Mouse (Mus musculus) cerebellum, adult 2 months (tissue): ENCODE results near the gene Gtf2f2. TPM values are rescaled to one million over a fixed set of nuclear protein-coding genes. Genes with fewer than 3 reads are reported as not detected.
A peak's percentile ranks its signal among the peaks of the same experiment; 100 is the strongest.

Source experiments
- DNase-seq, 2 experiments: peaks; one replicate each; pipeline ENCODE4 v3.0.0; 2021
- H3K27ac ChIP-seq: fragments of 200-500 bp; 2 replicates; pipeline ENCODE4 v1.5.1; 2012; ENCODE audit warnings: low read length, control low read depth, inconsistent platforms; ENCODE audit not compliant: insufficient read depth
- H3K27me3 ChIP-seq: fragments of 200-500 bp; 2 replicates; pipeline ENCODE4 v1.6.1; 2012; ENCODE audit warnings: inconsistent platforms, mild to moderate bottlenecking, low read length, moderate library complexity; ENCODE audit not compliant: control insufficient read depth, insufficient read depth
- H3K4me1 ChIP-seq: fragments of 200-500 bp; 2 replicates; pipeline ENCODE4 v1.6.1; 2011; ENCODE audit warnings: low read length; ENCODE audit not compliant: control insufficient read depth, insufficient read depth
- H3K4me3 ChIP-seq: fragments of 200-500 bp; replicated peaks from 2 replicates; pipeline ENCODE3; 2011; ENCODE audit warnings: mild to moderate bottlenecking, low read depth, low read length, control low read depth; ENCODE audit not compliant: insufficient read depth
- CTCF ChIP-seq: fragments of 200-500 bp; IDR thresholded peaks from 2 replicates; pipeline ENCODE4 v1.5.1; 2011; ENCODE audit warnings: low read depth, mild to moderate bottlenecking, control low read depth, low read length, moderate library complexity, borderline replicate concordance; ENCODE audit not compliant: insufficient read depth
- POLR2A ChIP-seq: fragments of 200-500 bp; IDR thresholded peaks from 2 replicates; pipeline ENCODE4 v1.6.1; 2011; ENCODE audit warnings: low read length, control low read depth, borderline replicate concordance; ENCODE audit not compliant: insufficient read depth
- WGBS: fragments of 180-500 bp; shearing (Covaris S2); methylation state at CpG from one replicate; pipeline ENCODE4 v1.1.7; 2018; 5-methylcytosine and 5-hydroxymethylcytosine counted together
- polyA plus RNA-seq: library from polyadenylated mRNA; depleted of rRNA; stranded (reverse); fragments of >200 nt; gene quantifications from 2 replicates; pipeline ENCODE4 v1.2.3, GENCODE M21; 2012

Gtf2f2 gene
- polyA plus RNA-seq, 1 experiment, result 12.9 TPM

DNA sequence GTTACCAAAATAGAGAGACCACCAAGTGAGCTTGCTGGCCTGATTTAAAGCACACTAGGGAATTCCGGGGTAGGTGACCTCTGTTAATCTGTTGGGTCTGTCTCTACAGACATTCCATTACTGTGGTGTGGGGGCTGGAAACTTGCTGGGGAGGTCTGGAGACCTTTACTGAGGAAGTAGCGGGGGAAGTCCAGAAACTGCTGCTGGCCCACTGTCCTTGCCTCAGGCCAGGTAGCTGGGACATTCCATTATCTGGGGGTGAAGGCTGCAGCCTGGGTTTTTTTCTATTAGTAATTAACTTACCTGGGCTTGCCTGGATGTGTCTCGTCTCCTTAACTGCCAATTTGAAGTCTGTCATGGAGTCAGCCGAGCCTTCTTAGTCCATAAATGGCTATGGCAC lies 128.8 kb downstream of the Gtf2f2 start:
- TF ChIP-seq POLR2A (no peak), CTCF (no peak)
- H3K4me1 ChIP-seq, result no peaks in the 10 kb centered on the region
- no peak overlapping the region for H3K27ac ChIP-seq
- DNase-seq, result no peak
- H3K4me3 ChIP-seq, result no peak overlapping the region
- H3K27me3 ChIP-seq, result no peaks in the 10 kb centered on the region
- 42% methylated on average over 4 of the region's 4 CpGs for WGBS

DNA sequence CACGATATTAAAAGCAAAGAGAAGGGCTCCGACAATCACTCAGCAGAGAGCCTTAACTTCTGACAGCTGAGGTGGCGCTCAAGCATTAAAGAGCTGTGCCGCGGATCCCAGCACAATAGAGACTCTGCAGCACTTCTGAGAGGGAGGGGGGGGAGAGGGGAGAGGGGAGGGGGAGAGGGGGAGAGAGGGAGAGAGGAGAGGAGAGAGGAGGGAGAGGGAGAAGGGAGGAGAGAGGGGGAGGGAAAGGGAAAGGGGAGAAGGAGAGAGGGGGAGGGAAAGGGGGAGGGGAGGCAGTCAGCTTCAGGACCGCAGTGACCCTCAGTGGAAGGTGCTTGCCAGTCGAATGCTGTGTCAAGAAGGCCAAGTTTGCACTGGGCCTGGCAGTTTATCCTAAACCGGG lies 131.7 kb downstream of the Gtf2f2 start:
- no peaks in the 10 kb centered on the region for H3K4me1 ChIP-seq
- TF ChIP-seq CTCF (no peak), POLR2A (no peak)
- H3K27me3 ChIP-seq, result no peaks in the 10 kb centered on the region
- no peak overlapping the region for H3K4me3 ChIP-seq
- no peak overlapping the region for H3K27ac ChIP-seq
- no peak for DNase-seq
- WGBS, result 15% methylated on average over 8 of the region's 8 CpGs

DNA sequence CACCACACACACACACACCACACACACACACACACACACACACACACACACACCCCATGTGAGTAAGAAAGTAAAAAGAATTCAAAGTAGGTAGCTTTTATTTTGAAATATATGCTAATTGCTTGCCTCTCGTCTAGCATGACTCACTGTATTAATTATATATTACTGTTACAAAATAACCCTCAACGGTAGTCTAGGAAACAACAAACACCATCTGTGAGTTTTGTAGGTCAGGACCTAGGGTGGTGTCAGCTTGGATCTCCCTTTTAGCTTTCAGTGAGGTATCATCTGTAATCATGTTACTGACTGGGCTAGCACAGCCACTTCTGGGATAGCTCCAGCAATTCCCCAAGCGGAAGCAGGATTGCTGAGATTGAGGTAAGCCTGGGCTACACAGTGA lies 133.4 kb downstream of the Gtf2f2 start:
- DNase-seq, result no peak
- WGBS, result 78% methylated on average over 3 of the region's 3 CpGs
- H3K4me3 ChIP-seq, result no peak overlapping the region

DNA sequence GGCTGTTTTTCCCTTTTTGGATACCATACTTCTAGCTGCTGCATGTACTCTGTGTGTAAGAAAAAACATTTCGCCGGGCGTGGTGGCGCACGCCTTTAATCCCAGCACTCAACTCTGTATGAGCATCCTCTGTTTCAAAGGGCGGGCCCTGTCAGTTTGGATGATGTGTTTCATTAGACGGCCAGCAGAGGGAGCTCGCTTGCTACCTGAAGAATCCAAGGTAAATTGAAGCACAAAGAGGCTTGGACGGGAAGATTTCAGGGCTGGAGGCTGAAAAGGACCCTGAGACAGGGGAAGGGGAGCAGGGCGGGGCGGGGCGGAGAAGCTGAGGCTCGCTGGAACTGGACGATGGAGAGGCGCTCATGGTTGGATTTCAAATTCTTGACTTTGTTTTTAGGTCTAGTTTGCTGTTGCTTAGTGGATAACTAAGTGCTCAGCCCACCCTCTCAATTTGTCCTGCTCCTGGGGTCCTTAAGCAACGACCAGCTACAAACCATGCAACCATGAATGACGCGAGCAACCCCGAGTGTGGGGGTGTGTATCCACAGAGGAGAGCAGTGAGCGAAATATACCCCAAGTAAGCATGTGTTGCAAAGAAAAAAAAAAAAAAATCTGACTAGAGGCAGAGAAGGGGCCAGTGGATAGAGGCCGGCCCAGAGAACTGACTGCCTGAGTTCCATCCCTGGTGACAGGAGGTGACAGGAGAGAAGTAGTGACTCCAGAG lies 134.2 kb downstream of the Gtf2f2 start:
- Histone ChIP-seq H3K4me3 (no peak overlapping the region), H3K4me1 (no peaks in the 10 kb centered on the region), H3K27ac (no peak overlapping the region), H3K27me3 (no peaks in the 10 kb centered on the region)
- DNase-seq, result peak; percentile 68 to 80
- 13% methylated on average over 21 of the region's 21 CpGs for WGBS
- TF ChIP-seq CTCF (peak; percentile 76; the same call in 1 of the 2 replicates), POLR2A (no peak)

More for the DNA sequence above, 133.4 kb downstream of the Gtf2f2 start:
- TF ChIP-seq POLR2A (no peak), CTCF (no peak)
- H3K27ac ChIP-seq, result no peak overlapping the region
- H3K4me1 ChIP-seq, result no peaks in the 10 kb centered on the region
- no peaks in the 10 kb centered on the region for H3K27me3 ChIP-seq

DNA sequence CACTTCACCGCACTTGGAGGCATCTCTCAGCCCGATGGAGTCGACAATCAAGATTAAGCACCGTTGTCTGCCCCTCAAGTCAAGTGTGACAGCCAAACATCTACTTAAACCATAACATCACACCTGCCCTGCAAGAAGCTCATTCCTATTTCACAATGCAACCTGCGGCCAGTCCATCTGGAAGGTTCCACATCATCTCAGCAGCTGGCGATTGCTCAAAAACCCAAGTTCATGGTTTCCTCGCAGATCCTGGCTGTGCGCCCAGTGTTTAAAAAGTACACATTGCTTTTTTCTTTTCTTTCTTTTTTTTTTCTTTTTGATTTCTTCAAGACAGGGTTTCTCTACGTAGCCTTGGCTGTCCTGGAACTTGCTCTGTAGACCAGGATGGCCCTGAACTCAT lies 137.1 kb downstream of the Gtf2f2 start:
- TF ChIP-seq CTCF (no peak), POLR2A (no peak)
- no peaks in the 10 kb centered on the region for H3K4me1 ChIP-seq
- no peak for DNase-seq
- 59% methylated on average over 9 of the region's 9 CpGs for WGBS
- no peak overlapping the region for H3K4me3 ChIP-seq
- no peaks in the 10 kb centered on the region; the same call in 1 of the 2 replicates for H3K27me3 ChIP-seq
- no peak overlapping the region for H3K27ac ChIP-seq

DNA sequence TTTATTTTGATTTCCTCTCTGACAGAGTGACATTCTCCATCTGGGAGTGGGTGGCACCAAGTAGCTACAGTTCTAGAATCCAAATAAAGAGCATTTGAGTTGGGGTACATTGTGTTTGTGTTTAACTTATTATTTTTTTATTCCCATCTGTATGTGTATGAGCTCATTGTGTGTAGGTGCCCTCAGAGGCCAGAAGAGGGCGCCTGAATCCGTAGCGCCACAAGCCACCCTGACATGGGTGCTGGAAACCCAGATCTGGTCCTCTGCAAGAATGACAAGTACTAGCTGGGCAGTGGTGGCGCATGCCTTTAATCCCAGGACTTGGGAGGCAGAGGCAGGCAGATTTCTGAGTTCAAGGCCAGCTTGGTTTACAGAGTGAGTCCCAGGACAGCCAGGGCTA lies 138.9 kb downstream of the Gtf2f2 start:
- TF ChIP-seq CTCF (no peak), POLR2A (no peak)
- Histone ChIP-seq H3K27me3 (no peaks in the 10 kb centered on the region; the same call in 1 of the 2 replicates), H3K4me1 (no peaks in the 10 kb centered on the region), H3K4me3 (no peak overlapping the region), H3K27ac (no peak overlapping the region)
- DNase-seq, result no peak
- 94% methylated on average over 4 of the region's 4 CpGs for WGBS

DNA sequence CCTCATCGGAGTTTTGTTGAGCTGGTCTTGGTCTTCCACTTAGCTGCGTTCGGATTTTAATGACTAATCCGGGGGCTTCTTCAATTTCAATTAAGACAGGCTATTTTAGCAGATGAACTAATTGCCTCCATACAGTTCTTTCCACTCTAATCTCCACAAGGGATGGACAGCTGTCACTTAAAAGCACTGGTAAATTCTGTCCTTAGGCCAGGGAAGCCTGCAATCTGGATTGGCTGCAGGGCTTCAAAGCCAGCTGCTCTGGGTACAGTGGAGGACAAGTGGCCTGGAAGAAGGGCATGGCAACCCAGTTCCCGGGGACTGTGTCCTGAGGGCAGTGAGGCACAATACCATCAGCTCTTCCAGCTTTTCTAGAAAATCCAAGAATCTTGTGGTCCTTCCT lies 139.6 kb downstream of the Gtf2f2 start:
- H3K4me1 ChIP-seq, result no peaks in the 10 kb centered on the region
- 5% methylated on average over 4 of the region's 5 CpGs for WGBS
- H3K27me3 ChIP-seq, result no peaks in the 10 kb centered on the region; the same call in 1 of the 2 replicates
- TF ChIP-seq CTCF, result no peak
- TF ChIP-seq POLR2A, result no peak
- no peak for DNase-seq
- H3K4me3 ChIP-seq, result no peak overlapping the region
- no peak overlapping the region for H3K27ac ChIP-seq

DNA sequence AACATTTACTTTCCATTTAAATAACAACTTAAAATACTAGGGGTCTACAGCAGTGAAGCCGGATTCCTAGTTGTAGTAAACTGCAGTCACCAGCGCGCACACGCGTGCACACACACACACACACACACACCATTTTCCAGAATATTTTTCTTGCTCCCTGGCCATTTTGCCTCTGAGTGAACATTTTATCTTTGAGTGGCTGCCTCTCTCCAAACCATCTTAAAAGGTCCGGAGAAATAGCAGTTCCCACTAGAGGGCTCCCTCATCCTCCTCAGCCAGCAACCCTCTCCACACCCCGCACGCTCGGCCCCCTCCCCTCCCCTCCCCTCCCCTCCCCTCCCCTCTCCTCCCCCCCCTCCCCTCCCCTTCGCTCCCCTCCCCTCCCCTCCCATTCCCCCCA lies 140.0 kb downstream of the Gtf2f2 start:
- H3K4me1 ChIP-seq, result no peaks in the 10 kb centered on the region
- DNase-seq, result peak in 1 of 2 experiments; percentile 40
- no peak overlapping the region for H3K27ac ChIP-seq
- TF ChIP-seq POLR2A (no peak), CTCF (peak; percentile 29; the same call in 1 of the 2 replicates)
- WGBS, result 27% methylated on average over 7 of the region's 10 CpGs
- no peaks in the 10 kb centered on the region; the same call in 1 of the 2 replicates for H3K27me3 ChIP-seq
- H3K4me3 ChIP-seq, result no peak overlapping the region
